Mouse (Mus musculus) liver, embryonic 13.5 days (tissue): ENCODE data around the gene Arid2. TPM values are rescaled to one million over a fixed set of nuclear protein-coding genes. Genes with fewer than 3 reads are reported as not detected.
"Not testable (repeated sequence)": the region's sequence is repeated elsewhere in the genome, so short reads cannot be mapped to it uniquely, and the experiment has no call there.

Experiments
- ATAC-seq: fragments of 200-750 bp; cut with Nextera tagmentation; 2 replicates; pipeline ENCODE4 v1.8.0; 2017; ENCODE audit warnings: low read depth, mild to moderate bottlenecking, moderate number of reproducible peaks, moderate library complexity
- DNase-seq: peaks from one replicate; pipeline ENCODE4 v3.0.0; 2022
- H3K27ac ChIP-seq: fragments of 300-500 bp; sonication (generic); 2 replicates; pipeline ENCODE4 v1.5.1; 2015; ENCODE audit warnings: moderate library complexity, mild to moderate bottlenecking, inconsistent platforms
- H3K27me3 ChIP-seq: fragments of 300-500 bp; sonication (generic); 2 replicates; pipeline ENCODE4 v1.6.1; 2015; ENCODE audit warnings: mild to moderate bottlenecking, inconsistent platforms
- H3K36me3 ChIP-seq: fragments of 300-500 bp; sonication (generic); 2 replicates; pipeline ENCODE4 v1.6.1; 2015; ENCODE audit warnings: mild to moderate bottlenecking, inconsistent platforms
- H3K4me1 ChIP-seq: fragments of 300-500 bp; sonication (generic); replicated peaks from 2 replicates; pipeline ENCODE4 v1.6.1; 2015; ENCODE audit warnings: inconsistent platforms
- H3K4me2 ChIP-seq: fragments of 300-500 bp; sonication (generic); 2 replicates; pipeline ENCODE4 v1.6.1; 2015; ENCODE audit warnings: inconsistent platforms, mild to moderate bottlenecking, moderate library complexity
- H3K4me3 ChIP-seq: fragments of 300-500 bp; sonication (generic); replicated peaks from 2 replicates; pipeline ENCODE4 v1.5.1; 2015; ENCODE audit warnings: mild to moderate bottlenecking, inconsistent platforms
- H3K9ac ChIP-seq: fragments of 300-500 bp; sonication (generic); 2 replicates; pipeline ENCODE4 v1.6.1; 2015; ENCODE audit warnings: mild to moderate bottlenecking, inconsistent platforms
- H3K9me3 ChIP-seq: fragments of 300-500 bp; sonication (generic); replicated peaks from 2 replicates; pipeline ENCODE4 v1.6.1; 2016; ENCODE audit warnings: inconsistent platforms
- WGBS: fragments of 180-500 bp; shearing (Covaris S2); methylation state at CpG from one replicate; pipeline ENCODE4 v1.1.7; 2015; ENCODE audit not compliant: insufficient replicate concordance; 5-methylcytosine and 5-hydroxymethylcytosine counted together
- polyA plus RNA-seq: library from polyadenylated mRNA; unstranded; fragments of >200 nt; fragmentation: Nextera tagmentation; extraction: Ambion mirVana; gene quantifications from 2 replicates; pipeline ENCODE4 v1.2.1, GENCODE M21; 2015

The Arid2 gene
- polyA plus RNA-seq, 1 experiment from 2014 or later, result 7.9 TPM

DNA sequence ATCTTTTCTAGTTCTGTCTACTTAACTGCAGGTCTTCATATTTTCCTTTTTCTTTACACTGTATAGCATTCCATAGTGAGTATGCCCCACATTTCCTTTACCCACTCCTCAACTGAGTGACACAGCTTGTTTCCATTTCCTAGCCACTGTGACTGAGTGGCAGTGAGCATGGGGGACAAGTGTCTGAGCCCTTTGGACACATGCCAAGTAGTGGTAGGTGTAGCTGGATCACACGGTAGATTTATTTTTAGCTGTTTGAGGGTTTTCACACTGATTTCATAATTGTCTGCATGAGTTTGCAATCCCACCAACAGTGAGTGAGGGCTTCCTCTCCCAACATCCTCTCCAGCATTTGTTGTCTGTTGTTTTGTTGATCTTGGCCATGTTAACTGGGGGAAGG, 28.3 kb downstream of the Arid2 start:
- no peaks in the 10 kb centered on the region for H3K9me3 ChIP-seq
- no peak overlapping the region for H3K27ac ChIP-seq
- WGBS, result 22% methylated on average over 1 of the region's 1 CpGs
- peaks cover 20% of the 10 kb centered on the region for H3K4me1 ChIP-seq
- ATAC-seq, result no peak
- H3K36me3 ChIP-seq, result peaks cover 16% of the 10 kb centered on the region
- no peak overlapping the region for H3K4me2 ChIP-seq
- no peaks in the 10 kb centered on the region for H3K27me3 ChIP-seq
- no peak overlapping the region for H3K4me3 ChIP-seq
- no peak overlapping the region for H3K9ac ChIP-seq
- no peak for DNase-seq

DNA sequence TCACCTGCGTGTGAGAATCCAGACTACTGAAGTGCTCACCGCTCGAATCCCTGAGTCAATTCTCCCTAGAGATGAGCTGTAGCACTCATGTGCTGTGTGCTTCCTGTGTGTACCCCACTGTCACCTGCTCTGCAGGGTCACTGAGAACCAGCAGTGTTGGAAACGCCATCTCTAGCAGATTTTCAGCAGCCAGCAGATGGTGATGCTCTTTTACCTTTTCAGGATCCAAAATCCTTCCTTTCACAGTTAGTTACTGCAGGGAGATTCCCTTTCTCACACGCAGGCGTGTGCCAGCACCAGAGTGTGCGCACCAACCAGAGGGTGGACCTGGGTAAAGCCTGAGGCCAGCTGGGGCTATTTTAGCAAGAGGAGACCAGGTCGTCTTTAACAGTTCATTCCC, 32.0 kb downstream of the Arid2 start:
- H3K4me1 ChIP-seq, result 0 out of 2 replicates have a peak, but pooled peaks cover 5% of the 10 kb centered on the region
- no peaks in the 10 kb centered on the region for H3K9me3 ChIP-seq
- no peak for ATAC-seq
- DNase-seq, result no peak
- H3K27me3 ChIP-seq, result no peaks in the 10 kb centered on the region
- 0 out of 2 replicates have a peak, but pooled peaks cover 4% of the 10 kb centered on the region for H3K36me3 ChIP-seq
- H3K4me2 ChIP-seq, result no peak overlapping the region
- no peak overlapping the region for H3K27ac ChIP-seq
- no peak overlapping the region for H3K9ac ChIP-seq
- no peak overlapping the region for H3K4me3 ChIP-seq
- WGBS, result 89% methylated on average over 8 of the region's 8 CpGs

- no peaks in the 10 kb centered on the region for H3K9me3 ChIP-seq
- DNase-seq (no peak), ATAC-seq (no peak)
- no peak overlapping the region for H3K27ac ChIP-seq
- no peak overlapping the region for H3K9ac ChIP-seq
- H3K27me3 ChIP-seq, result no peaks in the 10 kb centered on the region
- 80% methylated on average over 7 of the region's 7 CpGs for WGBS
- peaks cover 21% of the 10 kb centered on the region for H3K36me3 ChIP-seq
- peaks cover 26% of the 10 kb centered on the region for H3K4me1 ChIP-seq
- no peak overlapping the region for H3K4me3 ChIP-seq
- H3K4me2 ChIP-seq, result no peak overlapping the region
Measured at GRCm38 (mm10) chr15:96325726-96326328, 38.5 kb downstream of the Arid2 start.

DNA sequence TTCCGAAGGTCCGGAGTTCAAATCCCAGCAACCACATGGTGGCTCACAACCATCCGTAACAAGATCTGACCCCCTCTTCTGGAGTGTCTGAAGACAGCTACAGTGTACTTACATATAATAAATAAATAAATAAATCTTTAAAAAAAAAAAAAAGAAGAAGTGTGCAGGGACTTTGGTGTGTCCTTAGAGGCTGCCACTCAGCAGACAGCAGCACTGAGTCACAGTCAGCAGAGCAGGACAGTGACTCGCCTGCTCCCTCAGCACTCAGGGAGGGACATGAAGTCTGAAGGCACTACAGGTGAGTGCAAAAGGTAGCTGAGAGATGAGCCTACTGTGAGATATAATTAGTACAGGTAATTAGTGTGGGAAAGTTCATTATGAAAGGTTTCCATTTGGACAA, 41.4 kb downstream of the Arid2 start:
- DNase-seq, H3K4me3 ChIP-seq, H3K4me2 ChIP-seq, ATAC-seq, H3K9me3 ChIP-seq, H3K27me3 ChIP-seq, H3K27ac ChIP-seq, H3K9ac ChIP-seq: not testable (repeated sequence)
- Histone ChIP-seq H3K4me1 (peaks cover 45% of the 10 kb centered on the region), H3K36me3 (peaks cover 21% of the 10 kb centered on the region)
- WGBS, result 80% methylated on average over 3 of the region's 4 CpGs

GRCm38 (mm10) chr15:96330536-96330935, 43.2 kb downstream of the Arid2 start:
- H3K36me3 ChIP-seq, result peaks cover 11% of the 10 kb centered on the region
- H3K27ac ChIP-seq, result peak overlapping the region; percentile 11
- no peak overlapping the region for H3K4me2 ChIP-seq
- ATAC-seq, result peak; percentile 69
- no peak overlapping the region for H3K4me3 ChIP-seq
- H3K9ac ChIP-seq, result no peak overlapping the region
- H3K27me3 ChIP-seq, result no peaks in the 10 kb centered on the region
- WGBS, result 49% methylated on average over 3 of the region's 3 CpGs
- peaks cover 44% of the 10 kb centered on the region for H3K4me1 ChIP-seq
- H3K9me3 ChIP-seq, result no peaks in the 10 kb centered on the region
- DNase-seq, result no peak

GRCm38 (mm10) chr15:96332468-96333213, 45.3 kb downstream of the Arid2 start:
- ATAC-seq (no peak), DNase-seq (no peak)
- no peaks in the 10 kb centered on the region for H3K9me3 ChIP-seq
- 79% methylated on average over 9 of the region's 9 CpGs for WGBS
- no peak overlapping the region for H3K4me2 ChIP-seq
- H3K27me3 ChIP-seq, result no peaks in the 10 kb centered on the region
- no peak overlapping the region for H3K4me3 ChIP-seq
- H3K36me3 ChIP-seq, result no peaks in the 10 kb centered on the region
- H3K9ac ChIP-seq, result no peak overlapping the region
- H3K27ac ChIP-seq, result no peak overlapping the region
- H3K4me1 ChIP-seq, result peaks cover 36% of the 10 kb centered on the region

- no peak overlapping the region for H3K9ac ChIP-seq
- ATAC-seq (no peak), DNase-seq (no peak)
- H3K36me3 ChIP-seq, result no peaks in the 10 kb centered on the region
- no peaks in the 10 kb centered on the region for H3K27me3 ChIP-seq
- no peak overlapping the region for H3K4me3 ChIP-seq
- WGBS, result 87% methylated on average over 5 of the region's 5 CpGs
- H3K4me1 ChIP-seq, result peaks cover 36% of the 10 kb centered on the region
- H3K4me2 ChIP-seq, result no peak overlapping the region
- H3K9me3 ChIP-seq, result no peaks in the 10 kb centered on the region
- no peak overlapping the region for H3K27ac ChIP-seq
Measured at GRCm38 (mm10) chr15:96333350-96333749, 46.0 kb downstream of the Arid2 start.

- Histone ChIP-seq H3K9ac (no peak overlapping the region), H3K4me1 (peaks cover 47% of the 10 kb centered on the region), H3K36me3 (no peaks in the 10 kb centered on the region), H3K27ac (no peak overlapping the region), H3K4me2 (no peak overlapping the region), H3K9me3 (no peaks in the 10 kb centered on the region), H3K27me3 (no peaks in the 10 kb centered on the region), H3K4me3 (no peak overlapping the region)
- WGBS, result 83% methylated on average over 2 of the region's 2 CpGs
- no peak for ATAC-seq
- no peak for DNase-seq
Measured at GRCm38 (mm10) chr15:96340924-96341323, 53.6 kb downstream of the Arid2 start.

- H3K27ac ChIP-seq, result peak overlapping the region; percentile 87
- no peaks in the 10 kb centered on the region for H3K27me3 ChIP-seq
- H3K4me2 ChIP-seq, result peak overlapping the region; percentile 60
- ATAC-seq (no peak), DNase-seq (no peak)
- H3K9me3 ChIP-seq, result no peaks in the 10 kb centered on the region
- no peak overlapping the region for H3K4me3 ChIP-seq
- H3K36me3 ChIP-seq, result no peaks in the 10 kb centered on the region
- H3K9ac ChIP-seq, result no peak overlapping the region
- H3K4me1 ChIP-seq, result peaks cover 50% of the 10 kb centered on the region
- 91% methylated on average over 8 of the region's 8 CpGs for WGBS
Measured at GRCm38 (mm10) chr15:96342097-96342496, 54.8 kb downstream of the Arid2 start.

DNA sequence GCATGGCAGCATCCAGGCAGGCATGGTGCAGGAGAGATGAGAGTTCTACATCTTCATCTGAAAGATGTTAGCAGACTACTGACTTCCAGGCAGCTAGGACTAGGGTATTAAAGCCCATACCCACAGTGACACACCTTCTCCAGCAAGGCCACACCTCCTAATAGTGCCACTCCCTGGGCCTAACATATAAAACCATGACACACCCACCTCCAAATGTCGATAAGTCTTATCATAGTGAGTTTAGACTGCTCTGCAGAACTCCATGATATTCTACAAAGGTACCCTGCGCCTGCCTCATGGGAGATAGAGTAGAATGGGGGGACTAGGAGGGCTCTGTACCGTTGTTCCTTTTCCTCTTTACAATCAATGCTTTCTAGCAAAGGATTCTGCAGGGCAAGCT, 55.6 kb downstream of the Arid2 start:
- H3K27me3 ChIP-seq, result no peaks in the 10 kb centered on the region
- H3K27ac ChIP-seq, result peak overlapping the region; percentile 87
- H3K9ac ChIP-seq, result peak overlapping the region; percentile 36
- H3K4me2 ChIP-seq, result peak overlapping the region; percentile 60
- H3K36me3 ChIP-seq, result no peaks in the 10 kb centered on the region
- DNase-seq (peak; percentile 67), ATAC-seq (peak; percentile 95)
- peak overlapping the region; percentile 20 for H3K4me3 ChIP-seq
- no peaks in the 10 kb centered on the region for H3K9me3 ChIP-seq
- WGBS, result 17% methylated on average over 3 of the region's 3 CpGs
- peaks cover 50% of the 10 kb centered on the region for H3K4me1 ChIP-seq

DNA sequence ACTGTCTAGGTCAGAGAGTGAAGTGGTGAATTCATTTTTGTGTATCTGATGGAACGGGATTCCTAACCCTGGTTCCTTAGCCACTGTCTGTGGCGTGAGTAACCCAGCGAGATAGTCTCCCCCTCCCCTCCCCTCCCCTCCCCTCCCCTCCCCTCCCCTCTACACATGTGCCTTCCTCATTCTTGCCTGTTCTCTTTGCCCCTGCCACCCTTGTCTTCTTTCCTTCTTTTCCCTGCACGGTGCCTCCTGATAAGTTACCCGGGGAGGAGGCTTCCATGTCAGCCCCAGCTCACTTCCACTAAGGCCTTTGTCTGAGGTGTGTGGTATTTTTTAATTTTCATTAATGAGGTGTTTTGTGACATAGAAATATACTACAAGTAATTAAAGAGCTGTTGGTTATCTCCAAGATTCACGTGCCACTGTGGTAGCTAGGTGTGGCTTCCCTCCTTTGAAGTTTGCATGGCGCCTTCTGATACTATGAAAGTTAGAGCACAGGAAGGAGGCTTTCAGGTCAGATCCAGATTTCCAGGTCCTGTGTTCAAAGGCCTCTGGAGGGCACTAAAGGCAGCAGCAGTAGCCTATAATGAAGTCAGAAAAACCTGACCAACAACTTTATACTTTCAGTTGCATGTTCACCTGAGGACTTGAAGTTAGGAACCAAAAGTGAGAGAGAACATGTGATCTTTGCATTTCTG, 57.4 kb downstream of the Arid2 start:
- Histone ChIP-seq H3K36me3 (no peaks in the 10 kb centered on the region), H3K9ac (peak overlapping the region; percentile 56), H3K4me3 (peak overlapping the region; percentile 5; the same call in 1 of the 2 replicates), H3K27ac (peak overlapping the region; percentile 87), H3K9me3 (no peaks in the 10 kb centered on the region), H3K27me3 (no peaks in the 10 kb centered on the region), H3K4me1 (peaks cover 50% of the 10 kb centered on the region), H3K4me2 (peak overlapping the region; percentile 52)
- peak; percentile 77 for ATAC-seq
- DNase-seq, result peak; percentile 63
- 19% methylated on average over 6 of the region's 7 CpGs for WGBS
